In the genomic region with DNA sequence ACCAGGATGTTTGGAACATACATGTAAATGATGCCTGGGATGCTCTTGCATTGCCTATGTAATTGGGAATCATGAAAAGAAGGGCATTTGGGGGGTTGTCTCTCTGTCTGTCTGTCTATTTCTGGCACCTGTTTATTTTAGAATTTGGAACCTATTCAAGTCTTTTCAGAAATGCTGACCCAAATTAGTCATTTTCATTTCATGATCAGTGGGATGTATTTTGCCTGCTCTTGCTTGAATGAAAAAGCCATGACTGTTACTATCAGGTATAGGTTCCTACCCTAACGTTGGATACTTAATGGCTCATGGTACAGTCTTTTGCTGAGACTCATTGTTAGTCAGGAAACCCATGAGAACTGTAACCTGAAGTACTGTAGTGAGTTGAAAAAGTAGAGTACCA, we compare ENCODE assay signal across 23 mouse cellular contexts.
"Had no signal": no experiment of that assay in that cellular context is flagged by ENCODE, and none has a peak within 500 bp of the region (broad histone marks: within the 10 kb centered on the region; RNA-seq: fewer than 3 reads in every experiment).

No protein-coding gene starts in this region.

- H3K27me3 ChIP-seq: hindbrain, embryonic 13.5 days; hindbrain, embryonic 15.5 days; kidney, embryonic 15.5 days; limb, embryonic 13.5 days; limb, embryonic 15.5 days; liver, embryonic 12.5 days had no signal

- H3K27ac ChIP-seq: hindbrain, embryonic 13.5 days; hindbrain, embryonic 15.5 days; hindbrain, postnatal 0 days; kidney, embryonic 15.5 days; kidney, postnatal 0 days; limb, embryonic 13.5 days; limb, embryonic 15.5 days; liver, embryonic 12.5 days; liver, embryonic 14.5 days had no signal

- DNase-seq: gastrocnemius, postnatal 14 days; gastrocnemius, postnatal 36 days; heart, adult 18-20 months; heart, postnatal 14 days; heart, postnatal 36 days; kidney, adult 11 months; kidney, adult 2 months; kidney, adult 9 months; kidney, postnatal 14 days; kidney, postnatal 36 days; layer of hippocampus, adult 9-11 months; layer of hippocampus, postnatal 36 days; left cerebral cortex, postnatal 4 days; lung, adult 18-20 months had no signal

- H3K9ac ChIP-seq: hindbrain, embryonic 13.5 days; hindbrain, embryonic 15.5 days; kidney, embryonic 15.5 days; limb, embryonic 13.5 days; limb, embryonic 15.5 days; liver, embryonic 12.5 days; liver, embryonic 14.5 days had no signal

- H3K4me3 ChIP-seq: hindbrain, embryonic 13.5 days; hindbrain, embryonic 15.5 days; kidney, embryonic 15.5 days; limb, embryonic 13.5 days; limb, embryonic 15.5 days; liver, embryonic 12.5 days had no signal

- H3K4me1 ChIP-seq: kidney, embryonic 15.5 days; limb, embryonic 15.5 days; liver, embryonic 12.5 days had no signal

- H3K36me3 ChIP-seq: hindbrain, embryonic 13.5 days; hindbrain, embryonic 15.5 days; kidney, embryonic 15.5 days; limb, embryonic 13.5 days; limb, embryonic 15.5 days; liver, embryonic 12.5 days had no signal
